Mouse (Mus musculus): ENCODE data around the gene Plekhb2.
A peak's percentile ranks its signal among the peaks of the same experiment; 100 is the strongest.

Plekhb2 gene

DNA sequence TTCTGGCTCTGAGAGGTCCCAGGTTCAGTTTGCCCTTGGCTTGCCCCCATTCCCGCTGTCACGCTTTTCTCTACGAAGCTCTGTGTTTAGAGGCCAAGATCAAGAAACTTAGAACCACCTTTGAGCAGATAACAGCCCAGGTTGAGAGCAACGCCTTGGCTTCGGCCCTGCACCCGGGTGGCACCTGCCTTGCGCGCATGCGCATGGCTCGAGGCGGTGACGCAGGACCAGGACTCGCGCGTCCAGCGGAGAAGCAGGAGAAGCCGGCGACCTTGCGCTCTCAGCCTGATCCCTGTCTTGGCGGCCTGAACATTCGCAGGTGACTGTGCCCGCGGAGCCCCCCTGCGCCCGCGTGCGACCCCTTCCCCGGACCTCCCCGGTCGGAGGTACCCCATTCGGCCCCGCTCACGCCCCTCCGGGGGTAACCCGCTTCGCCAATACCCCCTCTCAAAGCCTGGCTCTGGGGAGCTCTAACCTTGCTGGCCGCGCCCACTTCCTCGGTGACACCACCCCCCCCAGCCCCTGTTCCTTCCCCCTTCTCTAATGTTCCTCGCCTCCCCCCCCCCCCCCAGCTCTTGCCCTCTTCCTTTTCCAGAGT lies at the start of gene Plekhb2:
Plekhb2 (plus strand) TSS at position 232 of the 598 bp plus-strand sequence.
- peak; percentile 91 to 92 for DNase-seq (ENCODE audit: low spot score in 2 of 2)

GRCm38 (mm10) chr1:34801616-34802289 lies 48.0 kb upstream of the Plekhb2 start:
- DNase-seq (ENCODE audit: low spot score in 2 of 2), result peak; percentile 78 to 80

DNA sequence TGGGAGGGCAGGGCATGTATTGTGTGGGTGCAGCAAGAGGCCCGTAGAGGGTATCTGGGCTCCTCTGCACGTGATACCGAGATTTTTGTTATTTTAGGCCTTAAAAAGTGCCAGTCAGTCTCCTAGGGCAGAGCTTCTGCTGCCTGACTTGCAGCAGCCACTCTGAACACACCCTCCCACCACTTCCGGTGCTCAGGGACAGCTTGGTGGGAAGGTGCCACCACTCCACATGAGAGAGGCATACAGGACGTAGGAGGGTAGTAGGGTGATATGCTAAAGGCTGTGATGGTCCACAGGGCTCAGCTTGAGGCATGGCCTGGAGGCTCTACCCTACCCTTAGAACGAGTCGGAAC lies 47.5 kb upstream of the Plekhb2 start:
- DNase-seq (ENCODE audit: low spot score in 2 of 2), result peak; percentile 66 to 78

- DNase-seq (ENCODE audit: low spot score in 2 of 2), result no peak
Observed at GRCm38 (mm10) chr1:34804863-34805262, 44.9 kb upstream of the Plekhb2 start.

GRCm38 (mm10) chr1:34805931-34806520 lies 43.8 kb upstream of the Plekhb2 start:
- no peak for DNase-seq (ENCODE audit: low spot score in 2 of 2)

GRCm38 (mm10) chr1:34808445-34808844 lies 41.3 kb upstream of the Plekhb2 start:
- no peak for DNase-seq (ENCODE audit: low spot score in 2 of 2)

- DNase-seq (ENCODE audit: low spot score in 2 of 2), result no peak
Observed at GRCm38 (mm10) chr1:34810293-34810692, 39.5 kb upstream of the Plekhb2 start.

DNA sequence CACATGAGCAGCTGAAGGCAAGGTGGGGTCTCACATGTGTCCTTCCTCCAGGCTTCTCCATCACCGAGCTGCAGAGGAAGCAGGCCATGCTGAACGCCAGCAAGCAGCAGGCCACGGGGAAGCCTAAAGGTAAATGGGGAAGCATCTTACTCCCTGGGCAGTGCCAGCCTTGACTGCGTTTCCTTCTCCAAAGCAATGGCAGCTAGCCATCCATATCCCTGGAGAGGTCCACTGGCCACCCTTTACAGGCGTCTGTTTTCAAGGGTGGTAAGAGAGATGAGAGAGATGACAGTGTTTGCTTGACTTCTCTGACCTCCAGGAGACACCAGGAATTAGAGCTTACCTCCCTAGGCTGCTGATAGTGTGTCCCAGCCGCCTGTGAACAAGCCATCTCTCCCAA lies 38.7 kb upstream of the Plekhb2 start:
- DNase-seq (ENCODE audit: low spot score in 2 of 2), result no peak

- no peak for DNase-seq (ENCODE audit: low spot score in 2 of 2)
Observed at GRCm38 (mm10) chr1:34811581-34811980, 38.2 kb upstream of the Plekhb2 start.

DNA sequence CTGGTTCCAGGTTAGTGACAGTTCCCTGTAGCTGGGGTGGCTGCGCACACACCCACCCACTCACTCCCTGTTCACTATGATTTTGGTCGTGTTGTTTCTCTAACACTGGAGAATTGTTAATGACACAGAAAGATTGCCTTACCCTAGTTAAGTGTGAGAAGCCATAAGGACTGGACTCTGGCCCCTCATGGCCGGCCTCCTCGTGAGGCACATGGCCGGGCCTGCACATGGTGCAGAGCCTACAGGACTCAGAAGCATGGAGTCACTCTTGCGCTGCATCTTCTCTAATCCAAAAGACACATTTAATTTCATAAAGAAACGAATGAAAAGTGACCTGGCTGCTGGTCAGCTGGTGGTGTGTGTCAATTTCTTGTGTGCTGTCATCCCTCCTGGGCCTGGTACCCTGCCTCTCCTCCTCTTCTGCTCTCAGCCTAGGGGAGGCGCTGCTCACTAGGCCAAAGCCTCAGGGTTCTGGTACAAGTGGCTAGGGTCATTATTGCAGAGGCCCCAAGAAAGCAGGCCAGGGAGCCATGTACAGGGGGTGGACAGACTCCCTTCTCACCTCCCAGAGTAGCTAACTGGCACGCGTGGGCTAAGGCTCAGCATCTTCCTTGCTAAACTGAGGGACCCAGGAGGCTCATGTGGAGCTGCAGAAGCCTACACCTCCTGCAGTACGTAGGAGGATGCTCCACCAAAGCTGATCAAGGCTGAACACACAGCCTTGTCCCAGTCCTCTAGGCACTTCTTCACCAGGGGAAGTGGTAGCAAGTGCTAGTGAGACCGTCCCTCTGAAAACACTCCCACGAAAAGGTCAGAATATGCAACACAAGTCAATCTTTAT lies 37.1 kb upstream of the Plekhb2 start:
- DNase-seq (ENCODE audit: low spot score in 2 of 2), result no peak

- DNase-seq (ENCODE audit: low spot score in 2 of 2), result no peak
Observed at GRCm38 (mm10) chr1:34815843-34816242, 33.9 kb upstream of the Plekhb2 start.

- DNase-seq (ENCODE audit: low spot score in 2 of 2), result peak in 1 of 2 experiments; percentile 22
Observed at GRCm38 (mm10) chr1:34819225-34819910, 30.4 kb upstream of the Plekhb2 start.

DNA sequence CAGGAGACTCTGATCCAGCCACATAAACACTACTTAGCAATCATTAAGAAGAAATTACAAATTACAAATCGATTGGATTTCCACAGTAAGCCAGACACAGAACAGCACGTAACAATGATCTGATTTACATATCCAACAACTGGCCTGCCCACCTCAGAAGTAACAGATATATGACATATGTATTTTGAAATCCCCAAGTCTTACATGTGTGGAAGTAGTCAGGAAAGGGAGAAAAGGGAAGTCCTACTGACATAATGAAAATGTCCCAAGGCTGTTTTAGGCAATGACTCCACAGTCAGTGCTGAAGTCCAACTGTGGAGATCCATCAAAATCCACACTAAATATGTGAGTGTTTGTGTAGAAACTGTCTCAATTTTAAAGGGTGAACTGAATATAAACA lies 28.4 kb upstream of the Plekhb2 start:
- DNase-seq (ENCODE audit: low spot score in 2 of 2), result no peak

GRCm38 (mm10) chr1:34822003-34822402 lies 27.8 kb upstream of the Plekhb2 start:
- peak in 1 of 2 experiments; percentile 35 for DNase-seq (ENCODE audit: low spot score in 2 of 2)

- no peak for DNase-seq (ENCODE audit: low spot score in 2 of 2)
Observed at GRCm38 (mm10) chr1:34822746-34823145, 27.0 kb upstream of the Plekhb2 start.

DNA sequence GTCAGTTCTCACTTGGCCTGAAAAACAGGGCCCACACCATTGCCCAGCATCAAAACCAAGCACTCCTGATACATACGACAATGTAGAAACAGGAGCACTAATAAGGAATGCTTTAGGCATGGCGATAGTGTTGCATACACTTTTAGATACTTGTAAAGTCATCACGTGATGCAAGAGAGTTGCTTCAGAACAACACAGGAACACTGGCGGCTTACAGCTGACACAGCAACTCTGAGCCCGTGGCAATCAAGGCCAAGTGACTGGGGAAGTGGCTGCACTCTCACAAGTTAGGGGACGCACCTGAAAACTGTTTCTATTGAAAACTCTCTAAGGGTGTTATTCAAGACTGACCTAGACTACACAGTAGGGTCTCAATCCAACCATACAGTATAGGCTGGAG lies 26.4 kb upstream of the Plekhb2 start:
- DNase-seq (ENCODE audit: low spot score in 2 of 2), result peak in 1 of 2 experiments; percentile 32

DNA sequence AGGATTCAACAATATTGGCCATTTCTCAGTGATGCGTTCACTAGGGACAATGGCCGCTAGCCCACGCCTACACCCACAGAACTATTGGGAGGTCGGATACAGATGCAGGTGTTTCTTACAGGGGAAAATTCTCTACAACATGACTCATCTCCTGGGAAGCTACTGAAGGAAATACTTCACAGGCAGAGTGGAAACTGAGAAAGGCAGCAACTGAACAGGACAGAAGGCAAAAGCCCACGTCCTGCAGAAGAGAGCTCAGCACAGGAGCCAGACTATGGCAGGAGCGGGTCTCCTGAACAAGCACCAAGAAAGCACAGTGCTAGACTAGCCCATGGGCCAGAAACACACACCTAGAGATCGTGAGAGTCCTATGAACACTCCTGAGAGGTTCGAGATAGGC lies 25.6 kb upstream of the Plekhb2 start:
- DNase-seq (ENCODE audit: low spot score in 2 of 2), result no peak

GRCm38 (mm10) chr1:34825909-34826308 lies 23.9 kb upstream of the Plekhb2 start:
- no peak for DNase-seq (ENCODE audit: low spot score in 2 of 2)

- DNase-seq (ENCODE audit: low spot score in 2 of 2), result peak in 1 of 2 experiments; percentile 26
Observed at GRCm38 (mm10) chr1:34827900-34828299, 21.9 kb upstream of the Plekhb2 start.

DNA sequence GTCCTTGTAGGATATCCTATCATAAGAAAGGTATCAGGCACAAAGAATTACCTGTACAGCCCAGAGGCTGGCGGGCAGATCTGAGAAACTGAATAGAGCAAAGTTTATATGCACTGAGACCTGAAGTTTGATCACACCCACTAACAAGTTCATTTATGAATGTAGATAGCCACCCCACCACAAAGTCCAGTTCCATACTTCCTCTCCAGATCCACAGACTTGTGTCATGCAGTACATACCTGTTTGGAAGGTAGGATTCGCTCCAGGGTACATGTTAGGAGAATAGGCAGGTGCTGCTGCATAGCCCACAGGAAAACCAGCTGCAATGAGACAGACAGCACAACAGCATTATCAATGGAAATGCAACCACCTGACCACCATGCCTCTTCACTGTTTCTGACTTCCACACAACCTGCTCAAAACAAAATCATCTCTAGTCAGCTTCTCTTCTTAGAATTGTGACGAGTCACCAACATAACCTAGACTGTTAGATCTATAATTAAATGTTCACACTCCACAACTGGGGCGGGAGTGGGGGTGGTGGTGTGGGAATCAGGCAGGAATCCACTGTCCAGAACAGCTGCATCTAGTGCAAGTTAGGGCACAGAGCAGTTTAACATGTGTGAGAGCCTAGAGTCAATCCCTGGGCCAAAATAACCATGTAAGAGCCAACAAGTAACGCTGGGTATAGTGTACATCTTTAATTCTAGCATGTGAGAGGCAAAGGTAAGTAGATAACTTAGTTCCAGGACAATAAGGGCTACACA lies 21.1 kb upstream of the Plekhb2 start:
- no peak for DNase-seq (ENCODE audit: low spot score in 2 of 2)

GRCm38 (mm10) chr1:34830934-34831333 lies 18.8 kb upstream of the Plekhb2 start:
- DNase-seq (ENCODE audit: low spot score in 2 of 2), result no peak
